Mouse (Mus musculus): ENCODE results near the gene Ldhd. TPM values are rescaled to one million over a fixed set of nuclear protein-coding genes. Genes with fewer than 3 reads are reported as not detected.

Gene Ldhd
- polyA plus RNA-seq, 1 experiment from 2014 or later: 0.22 TPM

DNA sequence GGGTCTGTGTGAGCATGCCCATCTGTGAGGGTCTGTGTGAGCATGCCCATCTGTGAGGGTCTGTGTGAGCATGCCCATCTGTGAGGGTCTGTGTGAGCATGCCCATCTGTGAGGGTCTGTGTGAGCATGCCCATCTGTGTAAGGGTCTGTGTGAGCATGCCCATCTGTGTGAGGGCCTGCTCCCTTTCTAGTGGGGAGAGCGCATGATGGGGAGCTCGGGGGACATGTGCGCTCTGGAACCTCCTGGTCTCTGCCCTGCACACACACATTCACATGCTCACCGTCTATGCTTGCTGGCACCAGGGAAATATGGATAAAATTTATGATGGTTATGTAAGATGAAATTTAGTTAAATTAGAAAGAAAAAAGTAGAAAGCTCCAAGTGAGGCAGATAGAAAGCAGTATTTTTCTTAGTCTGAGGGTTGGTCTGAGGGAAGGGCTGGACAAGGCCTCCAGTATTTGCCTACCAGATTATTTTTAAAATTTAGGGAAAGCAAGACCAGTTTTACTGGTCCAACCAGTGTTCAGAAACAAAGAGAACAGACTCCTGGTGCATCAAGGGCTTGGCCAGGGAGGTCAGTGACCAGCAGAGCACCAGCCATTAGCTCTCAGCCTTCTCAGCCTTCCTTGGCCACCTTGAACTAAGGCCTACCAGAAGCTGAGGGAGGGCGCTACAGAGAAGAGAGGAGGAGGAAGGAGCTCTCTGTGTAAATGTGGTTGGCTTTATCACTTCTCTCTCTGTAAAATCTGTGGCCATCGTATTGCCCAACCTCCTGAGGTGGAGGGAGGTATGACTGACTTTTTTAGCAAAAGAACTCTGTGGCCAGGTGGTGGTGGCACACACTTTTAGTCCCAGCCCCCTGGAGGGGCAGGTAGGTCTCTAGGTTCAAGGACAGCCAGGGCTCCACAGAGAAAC lies 15.1 kb downstream of the Ldhd start:
- Histone ChIP-seq H3K27me3 (no peaks in the 10 kb centered on the region), H3K9me3 (replicated peaks) (no peaks in the 10 kb centered on the region), H3K36me3 (replicated peaks) (0 out of 2 replicates have a peak, but pooled peaks cover 3% of the 10 kb centered on the region), H3K9ac (no peak overlapping the region), H3K27ac (replicated peaks) (no peak overlapping the region), H3K4me3 (replicated peaks) (no peak overlapping the region), H3K4me1 (replicated peaks) (no peaks in the 10 kb centered on the region; the same call in 1 of the 2 replicates), H3K4me2 (no peak overlapping the region)
- ATAC-seq (ENCODE audit: insufficient read depth): no peak
- 68% methylated on average over 6 of the region's 6 CpGs for WGBS (ENCODE audit: insufficient replicate concordance)

DNA sequence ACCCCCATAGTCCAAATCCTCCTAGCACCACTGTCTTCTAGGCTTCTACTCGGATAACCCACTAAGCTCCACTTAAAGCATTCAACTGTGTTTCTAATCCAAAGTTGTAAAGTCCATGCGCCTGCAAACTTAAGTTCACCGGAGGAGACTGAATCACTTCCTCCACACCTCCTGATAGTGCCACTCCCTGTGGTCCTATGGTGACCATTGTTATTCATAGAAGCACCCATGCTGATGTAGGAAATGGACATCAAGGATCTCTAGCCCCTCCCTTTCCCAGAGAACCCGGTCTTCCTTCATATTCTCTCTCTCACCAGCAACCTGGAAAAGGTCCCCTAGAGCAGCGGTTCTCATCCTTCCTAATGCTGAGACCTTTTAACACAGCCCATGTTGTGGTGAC lies 17.0 kb downstream of the Ldhd start:
- Histone ChIP-seq H3K4me1 (replicated peaks) (no peaks in the 10 kb centered on the region; the same call in 1 of the 2 replicates), H3K36me3 (replicated peaks) (0 out of 2 replicates have a peak, but pooled peaks cover 3% of the 10 kb centered on the region), H3K27me3 (no peaks in the 10 kb centered on the region), H3K9me3 (replicated peaks) (no peaks in the 10 kb centered on the region), H3K27ac (replicated peaks) (no peak overlapping the region), H3K4me3 (replicated peaks) (no peak overlapping the region), H3K9ac (no peak overlapping the region), H3K4me2 (no peak overlapping the region)
- WGBS (ENCODE audit: insufficient replicate concordance): 67% methylated on average over 5 of the region's 5 CpGs
- no peak for ATAC-seq (ENCODE audit: insufficient read depth)

DNA sequence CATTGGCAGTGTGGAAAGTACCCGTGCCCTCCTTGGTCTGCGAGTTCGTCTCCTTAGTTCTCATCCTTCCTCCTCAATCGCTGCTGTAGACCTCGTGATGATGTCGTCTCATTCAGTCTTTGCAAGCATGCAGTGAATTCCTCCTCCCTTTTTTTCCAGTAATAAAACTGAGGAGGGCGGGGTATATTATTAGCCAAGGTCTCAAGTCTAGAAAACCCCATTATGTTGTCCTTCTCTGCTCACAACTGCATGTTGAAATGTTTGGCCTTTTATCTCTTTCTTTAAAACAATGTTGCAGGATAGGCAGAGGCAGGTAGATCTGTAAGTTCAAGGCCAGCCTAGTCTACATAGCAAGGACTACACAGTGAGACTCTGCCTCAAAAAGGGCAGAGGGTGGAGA lies 22.8 kb downstream of the Ldhd start:
- WGBS (ENCODE audit: insufficient replicate concordance): 73% methylated on average over 7 of the region's 7 CpGs
- Histone ChIP-seq H3K4me3 (replicated peaks) (no peak overlapping the region), H3K27ac (replicated peaks) (no peak overlapping the region), H3K9me3 (replicated peaks) (no peaks in the 10 kb centered on the region), H3K36me3 (replicated peaks) (0 out of 2 replicates have a peak, but pooled peaks cover 3% of the 10 kb centered on the region), H3K9ac (no peak overlapping the region), H3K4me2 (no peak overlapping the region), H3K27me3 (no peaks in the 10 kb centered on the region), H3K4me1 (replicated peaks) (no peaks in the 10 kb centered on the region)
- no peak for ATAC-seq (ENCODE audit: insufficient read depth)

DNA sequence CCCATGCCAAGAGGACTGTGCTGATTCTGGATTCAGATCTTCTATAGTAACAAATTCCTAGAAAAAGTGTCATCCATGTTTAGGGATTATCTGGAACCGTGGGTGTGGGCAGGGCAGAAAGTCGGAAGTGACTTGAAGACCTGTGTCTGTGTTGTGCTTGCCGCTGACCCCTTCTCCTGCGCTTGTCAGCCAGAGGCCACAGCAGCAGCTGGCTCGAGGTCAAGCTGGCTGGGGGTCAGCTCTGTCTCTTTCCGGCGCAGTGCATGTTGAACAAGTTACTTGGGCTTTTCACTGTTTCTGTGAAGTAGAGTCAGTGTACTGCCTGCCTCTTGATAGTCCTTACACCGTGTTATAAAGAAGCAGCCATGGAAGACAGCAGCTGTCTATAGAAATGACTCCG lies 23.2 kb downstream of the Ldhd start:
- no peak overlapping the region for H3K9ac ChIP-seq
- 85% methylated on average over 9 of the region's 9 CpGs for WGBS (ENCODE audit: insufficient replicate concordance)
- ATAC-seq (ENCODE audit: insufficient read depth): no peak

DNA sequence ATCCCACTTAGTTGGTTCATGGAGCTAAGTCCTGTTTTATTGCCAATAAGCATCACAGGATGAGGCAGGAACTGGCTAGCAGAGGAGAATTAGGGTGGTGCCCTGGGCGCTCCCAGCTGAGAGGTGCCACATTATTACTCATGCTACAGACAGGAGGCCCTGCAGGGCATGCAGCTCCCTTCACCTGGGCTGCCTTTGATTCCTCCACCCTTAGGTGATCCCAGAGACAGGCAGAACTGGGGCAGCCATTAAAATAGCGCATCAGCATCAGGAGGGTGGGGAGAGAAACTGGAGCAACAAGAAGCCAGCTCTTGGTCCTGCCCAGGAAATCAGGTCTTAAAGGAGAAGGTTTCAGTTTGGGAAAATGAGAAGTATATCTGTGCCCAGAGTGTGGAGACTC lies 25.2 kb downstream of the Ldhd start:
- no peaks in the 10 kb centered on the region for H3K9me3 ChIP-seq (replicated peaks)
- no peaks in the 10 kb centered on the region for H3K27me3 ChIP-seq
- no peak overlapping the region for H3K27ac ChIP-seq (replicated peaks)
- H3K4me2 ChIP-seq: no peak overlapping the region
- peaks cover 2% of the 10 kb centered on the region; the same call in 1 of the 2 replicates for H3K4me1 ChIP-seq (replicated peaks)
- no peak overlapping the region for H3K9ac ChIP-seq
- no peak overlapping the region for H3K4me3 ChIP-seq (replicated peaks)
- WGBS (ENCODE audit: insufficient replicate concordance): 81% methylated on average over 2 of the region's 2 CpGs
- ATAC-seq (ENCODE audit: insufficient read depth): no peak
- H3K36me3 ChIP-seq (replicated peaks): no peaks in the 10 kb centered on the region

More for the DNA sequence above, 23.2 kb downstream of the Ldhd start:
- Histone ChIP-seq H3K4me2 (no peak overlapping the region), H3K9me3 (replicated peaks) (no peaks in the 10 kb centered on the region), H3K4me3 (replicated peaks) (no peak overlapping the region), H3K36me3 (replicated peaks) (no peaks in the 10 kb centered on the region), H3K27me3 (no peaks in the 10 kb centered on the region), H3K27ac (replicated peaks) (no peak overlapping the region), H3K4me1 (replicated peaks) (no peaks in the 10 kb centered on the region)

DNA sequence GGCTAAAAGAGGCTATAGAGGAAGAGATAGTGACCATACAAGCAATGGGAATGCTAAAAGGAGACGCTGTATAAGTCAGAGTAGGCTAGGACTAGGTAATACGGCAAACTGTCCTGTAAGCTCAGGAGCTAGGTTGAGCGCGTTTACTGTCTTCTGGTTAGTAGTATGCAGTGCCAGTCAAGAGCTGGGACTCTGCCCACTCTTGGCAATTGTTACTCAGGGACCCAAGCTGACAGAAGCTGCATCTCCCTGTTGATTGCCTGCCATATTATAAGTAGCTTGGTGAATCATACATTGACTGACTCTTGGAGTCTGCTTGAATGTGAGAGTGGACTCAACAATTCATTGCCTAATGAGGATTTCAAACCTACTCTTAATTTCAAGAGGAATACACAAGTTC lies 28.1 kb downstream of the Ldhd start:
- H3K27me3 ChIP-seq: no peaks in the 10 kb centered on the region
- no peak overlapping the region for H3K27ac ChIP-seq (replicated peaks)
- no peak overlapping the region for H3K9ac ChIP-seq
- no peak for ATAC-seq (ENCODE audit: insufficient read depth)
- H3K4me1 ChIP-seq (replicated peaks): peaks cover 18% of the 10 kb centered on the region
- H3K9me3 ChIP-seq (replicated peaks): no peaks in the 10 kb centered on the region
- no peak overlapping the region for H3K4me3 ChIP-seq (replicated peaks)
- H3K4me2 ChIP-seq: no peak overlapping the region
- H3K36me3 ChIP-seq (replicated peaks): no peaks in the 10 kb centered on the region
- WGBS (ENCODE audit: insufficient replicate concordance): 89% methylated on average over 4 of the region's 4 CpGs

DNA sequence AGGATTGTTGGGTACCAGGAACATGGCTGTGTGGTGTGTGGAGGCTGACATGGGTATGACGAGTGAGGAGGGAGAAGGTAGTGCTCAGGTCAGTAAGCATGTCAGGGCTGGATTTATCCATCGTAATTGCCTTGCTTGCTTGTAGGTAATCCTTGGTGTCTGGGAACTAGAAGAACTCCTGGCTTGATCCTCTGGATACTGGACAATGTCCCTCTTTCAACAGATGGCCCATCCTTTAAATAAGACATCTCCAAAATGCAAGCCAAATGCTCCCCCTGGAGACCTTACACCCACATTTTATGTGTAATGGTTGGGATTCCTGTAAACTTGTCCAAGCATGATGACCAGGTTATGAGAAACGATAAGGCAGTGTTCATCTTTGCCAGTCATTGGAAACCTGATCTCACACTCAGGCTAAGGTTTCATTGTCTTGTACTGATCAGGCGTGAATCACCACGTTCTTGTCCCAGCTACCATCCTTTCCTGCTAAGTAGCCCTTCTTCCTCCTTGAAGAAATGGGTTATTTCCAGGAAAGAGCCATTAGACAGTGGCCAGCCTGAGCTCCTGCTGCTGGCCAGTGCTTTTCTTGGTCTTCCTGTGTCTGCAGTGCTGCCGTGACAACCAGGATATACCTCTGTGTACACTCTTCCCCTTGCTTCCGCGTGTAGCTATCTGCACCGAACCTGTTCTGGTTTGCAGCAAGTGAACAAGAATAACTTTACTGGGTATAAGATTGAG lies 30.3 kb downstream of the Ldhd start:
- no peak overlapping the region for H3K9ac ChIP-seq
- no peak for ATAC-seq (ENCODE audit: insufficient read depth)
- no peaks in the 10 kb centered on the region for H3K36me3 ChIP-seq (replicated peaks)
- no peaks in the 10 kb centered on the region for H3K27me3 ChIP-seq
- H3K4me3 ChIP-seq (replicated peaks): no peak overlapping the region
- peaks cover 40% of the 10 kb centered on the region for H3K4me1 ChIP-seq (replicated peaks)
- H3K27ac ChIP-seq (replicated peaks): no peak overlapping the region
- H3K9me3 ChIP-seq (replicated peaks): no peaks in the 10 kb centered on the region
- H3K4me2 ChIP-seq: no peak overlapping the region
- WGBS (ENCODE audit: insufficient replicate concordance): 48% methylated on average over 9 of the region's 9 CpGs

DNA sequence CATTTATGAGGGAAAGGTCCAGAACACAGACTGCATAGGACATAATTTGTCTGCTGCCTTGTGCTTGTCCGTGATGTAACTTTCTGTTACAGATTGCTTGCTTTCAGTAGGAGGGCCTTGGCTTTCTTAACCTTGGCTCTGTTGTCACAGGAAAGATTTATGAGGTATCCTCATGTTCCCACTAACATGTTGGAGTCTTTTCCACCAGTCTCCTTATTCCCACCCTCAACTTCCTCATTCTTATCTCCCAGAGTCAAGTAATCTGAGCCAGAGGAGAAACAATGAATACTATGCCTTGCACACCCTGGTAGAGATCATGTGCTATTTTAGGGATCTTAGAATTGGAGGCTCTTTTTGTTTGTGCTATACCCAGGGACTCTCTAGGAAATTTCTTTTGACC lies 32.9 kb downstream of the Ldhd start:
- no peak overlapping the region for H3K4me2 ChIP-seq
- 51% methylated on average over 1 of the region's 1 CpGs for WGBS (ENCODE audit: insufficient replicate concordance)
- no peaks in the 10 kb centered on the region for H3K9me3 ChIP-seq (replicated peaks)
- H3K27me3 ChIP-seq: no peaks in the 10 kb centered on the region
- no peak for ATAC-seq (ENCODE audit: insufficient read depth)
- no peak overlapping the region for H3K9ac ChIP-seq
- no peaks in the 10 kb centered on the region for H3K36me3 ChIP-seq (replicated peaks)
- H3K4me3 ChIP-seq (replicated peaks): no peak overlapping the region
- H3K4me1 ChIP-seq (replicated peaks): peaks cover 64% of the 10 kb centered on the region
- H3K27ac ChIP-seq (replicated peaks): no peak overlapping the region

DNA sequence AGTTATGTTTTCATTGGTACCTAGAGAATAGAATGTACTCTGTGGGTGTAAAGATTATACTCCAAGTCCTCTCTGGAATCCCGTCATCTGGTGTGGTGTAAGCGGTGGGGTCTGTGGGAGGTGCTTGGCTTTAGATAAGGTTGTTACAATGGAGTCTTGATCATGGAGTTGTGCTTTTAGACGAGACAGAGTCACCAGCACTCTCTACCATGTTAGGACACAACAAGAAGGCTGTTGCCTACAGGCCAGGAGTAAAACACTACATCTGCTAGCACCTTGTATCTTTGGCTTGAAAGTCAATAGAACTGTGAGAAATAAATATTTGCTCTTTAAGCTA lies 33.7 kb downstream of the Ldhd start:
- no peaks in the 10 kb centered on the region for H3K36me3 ChIP-seq (replicated peaks)
- ATAC-seq (ENCODE audit: insufficient read depth): 0 out of 2 replicates have a peak, but pooled peaks have one; percentile 38
- H3K27me3 ChIP-seq: no peaks in the 10 kb centered on the region
- H3K9ac ChIP-seq: no peak overlapping the region
- H3K9me3 ChIP-seq (replicated peaks): no peaks in the 10 kb centered on the region
- peaks cover 68% of the 10 kb centered on the region for H3K4me1 ChIP-seq (replicated peaks)
- peak overlapping the region; percentile 38 for H3K27ac ChIP-seq (replicated peaks)
- H3K4me2 ChIP-seq: peak overlapping the region; percentile 70
- WGBS (ENCODE audit: insufficient replicate concordance): 16% methylated on average over 3 of the region's 3 CpGs
- H3K4me3 ChIP-seq (replicated peaks): peak overlapping the region; percentile 48; the same call in 1 of the 2 replicates

DNA sequence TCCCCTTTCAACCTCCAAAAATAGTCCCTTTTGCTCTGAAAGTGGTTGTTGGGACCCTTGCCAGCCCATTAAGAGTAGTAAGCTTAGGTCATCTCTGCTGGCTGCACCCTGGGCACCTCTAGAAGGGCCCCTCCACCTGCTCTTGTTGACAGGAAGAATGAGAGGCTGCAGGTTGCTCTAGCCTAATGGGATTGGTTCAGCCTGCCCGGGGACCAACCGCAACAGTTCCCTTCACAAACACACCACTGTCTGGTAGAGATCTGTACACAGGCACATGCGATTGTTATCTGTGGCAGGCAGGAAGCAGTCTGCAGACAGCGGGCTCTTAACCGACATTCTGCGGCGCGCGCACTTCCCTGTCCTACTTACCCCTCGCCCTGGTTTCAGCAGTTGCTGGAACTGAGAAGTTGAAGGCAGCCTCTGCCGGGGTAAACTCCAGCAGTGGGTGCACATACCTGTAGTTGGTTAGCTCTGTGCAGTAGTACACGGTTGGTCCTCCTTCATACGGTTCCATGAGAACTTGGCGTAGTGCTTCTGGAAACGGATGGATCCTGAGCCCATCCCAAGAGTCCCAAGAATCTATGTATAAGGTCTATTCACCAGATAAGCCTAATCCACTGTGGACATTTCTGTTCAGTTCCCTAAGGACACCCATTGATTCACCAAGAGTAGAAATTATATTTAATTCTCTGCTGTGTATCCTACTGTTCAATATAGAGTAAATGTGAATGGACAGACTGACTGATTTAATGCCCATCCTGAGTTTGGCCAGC lies 34.3 kb downstream of the Ldhd start:
- H3K36me3 ChIP-seq (replicated peaks): no peaks in the 10 kb centered on the region

DNA sequence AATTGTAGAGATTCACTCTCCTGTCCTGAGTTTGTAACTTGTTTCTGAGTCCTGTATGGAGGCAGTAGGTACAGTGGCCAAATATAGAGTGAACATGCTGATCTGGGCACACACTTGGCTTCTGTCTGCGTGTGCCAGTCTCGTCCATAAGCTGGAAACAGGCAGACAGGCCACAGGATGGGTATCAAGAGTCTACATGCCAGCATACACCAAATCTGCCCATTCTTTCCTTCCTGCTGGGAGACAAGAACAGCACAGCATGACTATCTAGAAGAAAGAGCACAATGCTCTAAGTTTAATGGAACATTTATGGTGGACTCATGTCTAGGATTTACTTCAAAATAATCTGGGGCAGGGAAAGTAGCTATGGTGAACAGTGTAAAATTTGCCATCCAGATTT lies 35.2 kb downstream of the Ldhd start:
- Histone ChIP-seq H3K9ac (no peak overlapping the region), H3K4me3 (replicated peaks) (no peak overlapping the region), H3K27me3 (no peaks in the 10 kb centered on the region), H3K9me3 (replicated peaks) (no peaks in the 10 kb centered on the region), H3K4me1 (replicated peaks) (peaks cover 70% of the 10 kb centered on the region), H3K4me2 (no peak overlapping the region), H3K36me3 (replicated peaks) (no peaks in the 10 kb centered on the region), H3K27ac (replicated peaks) (peak overlapping the region; percentile 76)
- ATAC-seq (ENCODE audit: insufficient read depth): no peak
- WGBS (ENCODE audit: insufficient replicate concordance): 57% methylated on average over 2 of the region's 2 CpGs

More for the DNA sequence above, 34.3 kb downstream of the Ldhd start:
- Histone ChIP-seq H3K27me3 (no peaks in the 10 kb centered on the region), H3K4me1 (replicated peaks) (peaks cover 68% of the 10 kb centered on the region), H3K4me3 (replicated peaks) (peak overlapping the region; percentile 48), H3K9ac (peak overlapping the region; percentile 27), H3K9me3 (replicated peaks) (no peaks in the 10 kb centered on the region), H3K4me2 (peak overlapping the region; percentile 70), H3K27ac (replicated peaks) (peak overlapping the region; percentile 76)
- ATAC-seq (ENCODE audit: insufficient read depth): peak; percentile 83
- 4% methylated on average over 15 of the region's 15 CpGs for WGBS (ENCODE audit: insufficient replicate concordance)
